Mouse (Mus musculus) cerebellum, adult 9-10 months (tissue): Measurements from ENCODE around the gene Pik3r5.

Source experiments
- DNase-seq: peaks from one replicate; pipeline ENCODE4 v3.0.0; 2022

Gene Pik3r5

DNA sequence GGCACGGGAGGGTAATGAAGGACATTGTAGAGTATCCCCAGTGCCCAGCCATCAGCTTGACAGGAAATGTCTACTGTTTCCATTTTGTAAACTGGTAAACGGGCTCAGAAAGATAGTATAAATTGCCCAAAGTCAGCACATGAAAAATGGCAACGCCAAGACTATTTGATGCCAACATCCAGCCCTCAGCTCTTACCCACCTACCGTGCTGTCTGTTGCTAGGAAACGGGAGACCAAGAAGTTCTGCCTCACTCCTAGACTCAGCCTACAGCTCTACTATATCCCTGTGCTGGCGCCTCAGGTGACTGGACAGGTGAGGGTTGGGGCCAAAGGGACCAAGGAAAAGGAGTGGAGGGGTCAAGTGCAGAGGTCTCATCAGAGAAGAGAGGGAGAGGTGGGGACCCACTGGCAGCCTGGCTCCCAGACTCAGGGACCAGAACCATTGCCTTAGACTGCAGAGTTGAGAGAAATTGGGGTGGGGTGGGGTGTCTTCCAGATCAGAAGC is 102.1 kb downstream of the Pik3r5 start:
- DNase-seq: no peak

DNA sequence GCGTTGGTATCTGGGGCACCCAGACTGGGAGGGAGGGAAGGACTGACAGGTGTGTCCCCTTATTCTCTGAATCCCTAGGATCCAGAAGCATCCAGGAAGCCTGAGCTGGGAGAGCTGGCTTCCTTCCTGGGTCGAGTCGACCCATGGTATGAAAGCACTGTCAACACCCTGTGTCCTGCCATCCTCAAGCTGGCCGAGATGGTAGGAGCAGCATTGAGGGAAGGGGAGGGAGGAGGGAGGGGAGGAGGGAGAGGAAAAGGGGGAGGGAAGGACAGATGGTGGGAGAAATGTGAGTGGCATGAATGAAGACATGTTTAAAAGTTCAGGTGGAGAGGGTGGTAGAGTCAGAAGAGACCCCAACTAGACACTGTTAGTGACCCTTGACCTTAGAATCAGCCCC is 104.1 kb downstream of the Pik3r5 start:
- DNase-seq: no peak

DNA sequence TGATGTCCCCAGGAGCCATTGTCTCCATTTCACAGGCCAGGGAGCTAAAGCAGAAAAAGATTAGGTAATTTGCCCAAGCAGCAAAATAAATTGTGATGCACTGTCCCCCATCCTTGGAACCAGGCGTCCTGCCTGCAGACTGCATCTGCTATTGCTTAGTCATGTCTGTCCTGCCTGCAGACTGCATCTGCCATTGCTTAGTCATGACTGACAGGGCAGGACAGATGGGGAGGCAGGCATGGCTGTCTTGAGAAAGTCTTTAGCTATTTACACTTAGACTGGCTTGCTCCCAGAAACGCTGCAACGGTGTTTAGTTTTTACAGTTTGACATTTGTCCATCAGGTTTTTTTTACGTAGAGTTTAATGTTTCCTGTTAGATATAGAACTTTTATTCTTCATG is 104.5 kb downstream of the Pik3r5 start:
- no peak for DNase-seq

DNA sequence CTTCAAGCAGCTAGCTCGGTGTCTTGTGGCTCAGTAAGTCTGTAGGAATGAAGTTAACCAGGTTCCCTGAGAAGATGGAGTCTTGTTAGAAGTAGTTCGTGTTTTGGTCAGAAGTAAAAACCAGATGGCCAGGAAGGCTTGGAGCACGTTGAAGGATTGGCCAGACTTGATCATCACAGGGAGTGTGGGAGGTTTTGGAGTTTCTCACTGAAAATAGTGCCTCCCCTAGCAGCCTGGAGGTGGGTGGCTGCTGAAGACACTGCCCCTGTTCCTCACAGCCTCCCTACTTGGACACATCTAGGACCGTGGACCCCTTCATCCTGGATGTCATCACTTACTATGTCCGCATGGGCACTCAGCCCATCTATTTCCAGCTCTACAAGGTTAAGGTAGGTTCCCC is 107.7 kb downstream of the Pik3r5 start:
- no peak for DNase-seq

DNA sequence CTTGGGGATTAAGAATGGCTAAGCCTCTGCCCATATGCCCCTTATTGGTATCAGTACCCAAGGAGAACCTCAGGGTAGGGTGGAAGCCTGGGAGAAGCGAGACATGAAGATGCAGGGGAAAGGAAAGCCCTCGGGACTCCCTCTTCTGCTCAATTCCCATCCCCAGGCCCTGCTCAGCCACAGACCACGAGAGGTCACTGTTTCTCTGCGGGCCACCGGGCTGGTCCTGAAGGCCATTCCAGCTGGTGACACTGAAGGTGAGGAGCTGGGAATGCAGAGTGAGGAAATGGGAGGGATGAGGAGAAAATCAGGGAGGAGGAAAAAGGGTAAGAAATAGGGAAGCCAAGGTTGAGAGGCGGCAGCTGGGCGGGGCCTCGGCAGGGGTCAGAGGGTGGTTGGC is 112.6 kb downstream of the Pik3r5 start:
- DNase-seq: no peak

DNA sequence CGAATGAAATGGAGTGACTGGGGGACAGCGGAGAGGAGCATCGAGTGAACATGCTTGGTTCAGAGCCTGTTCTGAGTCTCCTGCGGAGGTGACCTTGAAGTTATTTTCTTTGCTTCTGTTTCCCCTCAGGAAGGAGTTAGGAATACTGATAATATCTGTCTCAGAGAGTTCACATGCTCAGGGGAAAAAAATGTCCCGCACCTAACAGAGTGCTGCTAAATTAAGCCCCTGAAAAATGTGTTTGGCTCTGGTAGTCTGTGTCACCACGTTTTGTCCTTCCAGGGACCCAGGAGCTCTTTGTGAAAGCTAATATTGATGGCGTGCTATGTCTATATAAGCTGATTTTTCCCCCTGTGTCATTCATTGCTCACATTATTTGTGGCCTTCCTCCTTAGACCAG is 113.3 kb downstream of the Pik3r5 start:
- no peak for DNase-seq

DNA sequence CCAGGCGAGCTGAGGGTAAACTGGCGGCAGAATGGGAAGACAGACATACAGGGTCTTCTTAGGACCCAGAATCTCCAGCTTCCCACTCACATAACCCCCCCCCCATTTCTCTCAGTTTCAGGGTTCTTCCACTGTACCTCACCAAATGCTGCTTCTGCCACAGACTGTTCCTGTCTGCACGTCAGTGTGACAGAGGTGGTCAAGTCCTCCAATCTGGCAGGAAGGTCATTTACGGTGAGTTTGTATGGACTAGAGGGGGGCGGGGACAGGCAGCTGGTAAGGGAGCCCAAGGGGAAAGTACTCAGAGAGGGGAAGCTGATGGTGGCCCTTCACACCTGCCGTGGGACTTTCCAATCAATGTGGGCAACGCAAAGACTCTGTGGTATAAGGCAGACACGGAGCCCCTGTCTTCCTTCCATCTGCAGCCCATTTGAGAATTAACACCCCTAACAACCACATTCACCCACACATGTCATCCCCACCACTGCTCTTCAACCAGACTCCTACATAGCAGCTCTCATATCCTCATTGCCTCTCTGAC is 113.8 kb downstream of the Pik3r5 start:
- no peak for DNase-seq
